Mouse (Mus musculus): ENCODE data around the gene Atp5j.

DNA sequence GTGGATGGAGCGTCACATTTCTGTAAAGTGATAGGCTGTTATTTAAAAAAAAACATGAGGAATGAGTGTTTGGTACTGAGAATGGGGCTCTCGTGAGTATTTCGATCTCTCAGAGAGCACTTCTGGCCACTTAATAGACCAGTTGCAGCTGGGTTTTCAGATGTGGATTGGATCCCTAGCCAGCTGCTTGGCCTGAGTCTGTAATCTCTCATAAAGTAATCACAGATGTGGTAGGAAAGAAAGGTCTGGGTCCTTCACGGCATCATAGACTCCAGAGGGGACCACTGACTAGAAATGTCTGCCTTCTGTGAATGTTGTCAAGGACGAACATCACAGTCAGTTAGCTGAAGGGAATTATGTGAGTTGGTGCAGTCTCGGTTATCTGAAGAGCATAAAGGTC, 57.0 kb downstream of the Atp5j start:
- TF ChIP-seq ZNF384 (IDR thresholded peaks at IDR 0.05; ENCODE audit: low read depth, low read length) = no peak
- no peak for TF ChIP-seq CHD2 (IDR thresholded peaks at IDR 0.05; ENCODE audit: low read depth, low read length)
